Mouse (Mus musculus): ENCODE data around the gene Spef2.

DNA sequence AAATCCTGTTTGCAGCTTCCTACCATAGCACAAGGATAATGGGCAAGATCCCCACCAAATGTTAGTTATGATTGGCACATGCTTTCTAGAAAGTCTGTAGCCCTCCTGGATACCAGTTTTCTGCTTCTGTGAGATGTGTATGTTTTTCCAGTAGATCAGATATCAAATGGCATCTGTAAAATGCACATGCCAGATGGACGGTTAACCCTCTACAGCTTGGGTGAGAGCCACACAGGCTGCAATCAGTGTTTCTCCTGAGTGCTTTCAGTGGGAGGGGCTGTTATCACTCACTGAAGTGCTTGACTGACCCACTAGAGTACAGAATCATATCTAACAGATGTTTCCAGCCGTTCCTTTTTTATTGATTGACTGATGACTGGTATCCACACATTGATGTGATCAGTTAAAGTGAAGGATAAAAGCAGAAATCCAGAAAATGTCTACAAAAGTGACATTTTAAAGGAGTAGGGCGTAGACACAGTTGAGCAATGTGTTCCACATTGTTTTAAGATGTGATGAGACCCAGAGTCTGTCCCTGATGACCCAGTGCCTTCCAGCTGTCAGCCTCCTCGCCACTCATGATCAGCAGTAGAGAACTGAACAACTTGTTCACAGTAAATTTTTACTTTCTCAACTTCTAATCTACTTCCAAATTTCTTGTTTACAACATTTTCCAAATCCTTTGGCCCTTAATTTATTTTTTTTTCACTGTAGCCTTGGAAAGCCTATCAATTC, 19.7 kb upstream of the Spef2 start:
- TF ChIP-seq POLR2A (IDR thresholded peaks at IDR 0.05; ENCODE audit: insufficient read length, low read depth) (no peak), USF1 (IDR thresholded peaks at IDR 0.05; ENCODE audit: low read depth) (no peak), TCF12 (IDR thresholded peaks at IDR 0.05; ENCODE audit: insufficient read depth, poor library complexity, severe bottlenecking) (no peak), MYOD1 (IDR thresholded peaks at IDR 0.05; ENCODE audit: control insufficient read depth in 1 of 3, insufficient read length in 2 of 3, low read depth in 2 of 3) (no peak), MYOG (IDR thresholded peaks at IDR 0.05; ENCODE audit: control insufficient read depth in 1 of 3, insufficient read depth in 1 of 3, insufficient read length in 2 of 3, low read depth in 2 of 3) (no peak), MAX (IDR thresholded peaks at IDR 0.05; ENCODE audit: low read depth) (no peak), E2F4 (IDR thresholded peaks at IDR 0.05; ENCODE audit: insufficient read depth) (no peak), TCF3 (IDR thresholded peaks at IDR 0.05; ENCODE audit: insufficient read length, low read depth) (no peak), CEBPB (IDR thresholded peaks at IDR 0.05; ENCODE audit: insufficient read depth, poor library complexity, severe bottlenecking) (no peak), POLR2AphosphoS2 (IDR thresholded peaks at IDR 0.05; ENCODE audit: insufficient read length, low read depth) (no peak)

Measured in myocyte (in vitro differentiated cells).